Comparison of ENCODE assay signal across 8 mouse cellular contexts in genomic region chr1:61181099-61181821, GRCm38 (mm10).
DNase-seq lines count a peak whose midpoint lies in the region; ATAC-seq and TF ChIP-seq lines count a peak whose summit lies in the region.

No protein-coding gene starts in this region.

- H3K36me3 ChIP-seq in hindbrain, postnatal 0 days (ENCODE audit: insufficient read depth, low read length) = no peaks in the 10 kb centered on the region

- H3K27me3 ChIP-seq in hindbrain, postnatal 0 days (ENCODE audit: insufficient read depth, low read length) = no peaks in the 10 kb centered on the region

- H3K27ac ChIP-seq in gastrocnemius, adult 2 months = 0 out of 2 replicates have a peak overlapping the region, but pooled peaks have one; percentile 4
- H3K27ac ChIP-seq in hindbrain, postnatal 0 days = peak overlapping the region; percentile 22; the same call in 1 of the 2 replicates

- WGBS in hindbrain, postnatal 0 days = 21% methylated on average over 15 of the region's 15 CpGs

- ATAC-seq in hindbrain, postnatal 0 days = peak; percentile 90

- peak; percentile 98 for TF ChIP-seq CTCF in gastrocnemius, adult 2 months (IDR thresholded peaks at IDR 0.05)
- peak; percentile 98 for TF ChIP-seq CTCF in hindbrain, postnatal 0 days (IDR thresholded peaks at IDR 0.05; ENCODE audit: low read depth)

- H3K9me3 ChIP-seq in hindbrain, postnatal 0 days (ENCODE audit: low read length) = no peaks in the 10 kb centered on the region

- intact Hi-C loops in gastrocnemius, adult 2 months (cut with DNase I) = loop anchor here (1.0 to 5.0 kb wide), 3 partner anchors 196 to 1521 kb away; partner anchors contain the start of gene Nrp2

- peak overlapping the region; percentile 51 for H3K4me2 ChIP-seq in hindbrain, postnatal 0 days (ENCODE audit: low read depth, low read length)

- peaks cover 13% of the 10 kb centered on the region; the same call in 1 of the 2 replicates for H3K4me1 ChIP-seq in hindbrain, postnatal 0 days (ENCODE audit: insufficient read depth, low read length)

- peak overlapping the region; percentile 18 for H3K9ac ChIP-seq in hindbrain, postnatal 0 days (replicated peaks; ENCODE audit: low read length)

- DNase-seq in T-cell, adult 2 months (ENCODE audit: low spot score) = peak; percentile 84
- peak; percentile 93 to 96 for DNase-seq in cerebellum, postnatal 25 days
- DNase-seq in gastrocnemius, adult 2 months = peak; percentile 92
- peak; percentile 96 for DNase-seq in hindbrain, postnatal 0 days (ENCODE audit: low spot score)
- peak; percentile 90 to 98 for DNase-seq in left cerebral cortex, adult 18-20 months (ENCODE audit: low spot score in 2 of 2)
- peak; percentile 82 to 92 for DNase-seq in lung, postnatal 4 days
- peak; percentile 89 for DNase-seq in right cerebral cortex, adult 18-20 months
- peak; percentile 87 for DNase-seq in urinary bladder, adult 2 months (ENCODE audit: low spot score)

- peak overlapping the region; percentile 64 for H3K4me3 ChIP-seq in gastrocnemius, adult 2 months
- H3K4me3 ChIP-seq in hindbrain, postnatal 0 days (ENCODE audit: low read length) = peak overlapping the region; percentile 2; the same call in 1 of the 2 replicates

Comparison
In these comparisons a context has a peak if more than half of its experiments do, and no peak if none do; other contexts are left out.
1. Peak in every context shown above with its lines: DNase-seq, ATAC-seq, H3K4me3 ChIP-seq and H3K27ac ChIP-seq.